Mouse (Mus musculus) ovary, postnatal 14 days (tissue): ENCODE data around the gene Stk11ip.

ENCODE experiments used
- DNase-seq: peaks from one replicate; pipeline ENCODE4 v3.0.0; 2022; ENCODE audit warnings: low spot score

The Stk11ip gene

GRCm38 (mm10) chr1:75541496-75541895 is 20.2 kb downstream of the Stk11ip start:
- no peak for DNase-seq

DNA sequence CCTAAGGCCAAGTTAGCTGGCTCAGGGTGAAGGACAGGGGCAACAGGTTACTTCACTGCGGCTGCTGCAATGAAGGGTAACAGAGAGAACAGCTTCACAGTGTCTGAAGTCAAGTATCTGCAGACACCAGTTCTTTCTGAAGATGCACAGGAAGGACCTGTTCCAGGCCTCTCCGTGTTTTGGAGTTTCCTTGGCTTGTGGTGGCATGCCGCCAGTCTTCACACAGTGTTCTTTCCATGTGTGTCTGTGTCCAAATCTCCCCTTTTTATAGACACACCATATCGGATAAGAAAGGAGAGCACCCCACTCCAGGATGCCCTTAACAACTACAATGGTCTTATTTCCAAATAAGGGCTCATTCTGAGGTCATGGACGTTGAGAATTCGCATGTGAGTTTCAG is 23.0 kb downstream of the Stk11ip start:
- DNase-seq, result no peak

DNA sequence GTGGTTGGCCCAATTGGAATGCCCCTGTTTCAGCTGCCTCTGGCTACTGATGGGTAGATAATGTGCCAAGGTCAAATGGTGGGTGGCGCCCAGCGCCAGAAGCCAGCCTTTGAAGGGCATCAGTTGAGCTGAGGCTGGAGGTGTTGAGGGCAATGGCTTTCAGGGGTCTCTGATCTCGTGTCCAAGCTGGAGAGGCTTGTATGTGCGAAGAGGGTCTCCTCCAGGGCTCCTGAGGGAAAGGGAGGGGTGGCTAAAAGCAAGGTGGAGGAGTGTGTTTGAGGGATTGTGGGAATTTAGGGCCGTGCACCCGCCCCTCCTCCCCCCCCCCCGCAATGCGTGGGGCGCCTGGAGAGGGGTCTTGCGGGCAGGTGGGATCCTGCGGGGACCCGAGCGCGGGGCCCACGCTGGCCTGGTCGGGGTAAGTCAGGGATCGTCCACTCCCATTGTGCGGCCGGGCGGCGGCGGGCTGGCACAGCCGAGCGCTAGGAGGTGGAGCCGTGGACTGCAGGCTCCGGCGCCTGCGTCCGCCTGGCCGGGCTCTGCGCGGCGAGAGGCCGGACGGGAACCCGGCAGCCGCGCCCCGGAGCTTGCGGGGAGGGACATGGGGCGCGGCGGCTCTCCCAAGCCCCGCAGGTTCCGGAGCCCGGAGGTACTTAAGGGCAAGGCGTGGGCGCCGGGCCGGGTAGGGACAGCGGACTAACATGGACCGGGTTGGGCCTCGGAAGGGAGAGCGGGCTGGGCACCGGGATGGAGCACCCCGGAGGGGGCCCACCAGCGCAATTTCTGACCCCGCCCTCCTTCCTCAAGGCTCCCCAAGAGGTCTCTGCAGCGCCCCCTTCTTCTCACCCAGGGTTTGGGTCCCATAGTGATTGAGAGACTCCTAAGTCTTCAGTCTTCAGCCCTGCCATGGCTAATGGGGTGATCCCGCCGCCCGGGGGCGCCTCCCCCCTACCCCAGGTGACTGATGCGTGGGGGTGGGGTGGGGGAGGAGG is 24.9 kb downstream of the Stk11ip start, which contains the start of gene Slc4a3:
Gene Slc4a3, plus strand, starts transcription at position 302 of the 992 bp plus-strand sequence.
- peak; percentile 56 for DNase-seq

DNA sequence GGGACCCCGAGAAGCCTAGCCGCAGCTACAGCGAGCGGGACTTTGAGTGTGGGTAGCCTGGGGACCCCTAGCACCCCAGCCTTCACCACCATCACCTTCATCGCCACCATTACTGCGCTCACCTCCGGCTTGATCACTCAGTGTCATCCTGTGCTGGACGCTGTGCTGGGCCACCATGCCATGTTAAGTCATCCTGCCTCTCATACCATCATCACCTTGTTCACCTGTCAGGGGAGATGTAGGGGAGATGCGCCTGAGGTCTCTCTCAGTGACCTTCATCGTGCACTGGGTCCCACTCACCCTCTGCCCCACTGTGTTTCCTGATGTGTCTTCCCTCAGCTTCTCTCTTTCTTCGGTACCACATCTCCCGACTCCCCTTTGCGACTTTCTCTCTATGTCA is 26.0 kb downstream of the Stk11ip start:
- no peak for DNase-seq

- no peak for DNase-seq
Observed at GRCm38 (mm10) chr1:75548083-75548482, 26.8 kb downstream of the Stk11ip start.

DNA sequence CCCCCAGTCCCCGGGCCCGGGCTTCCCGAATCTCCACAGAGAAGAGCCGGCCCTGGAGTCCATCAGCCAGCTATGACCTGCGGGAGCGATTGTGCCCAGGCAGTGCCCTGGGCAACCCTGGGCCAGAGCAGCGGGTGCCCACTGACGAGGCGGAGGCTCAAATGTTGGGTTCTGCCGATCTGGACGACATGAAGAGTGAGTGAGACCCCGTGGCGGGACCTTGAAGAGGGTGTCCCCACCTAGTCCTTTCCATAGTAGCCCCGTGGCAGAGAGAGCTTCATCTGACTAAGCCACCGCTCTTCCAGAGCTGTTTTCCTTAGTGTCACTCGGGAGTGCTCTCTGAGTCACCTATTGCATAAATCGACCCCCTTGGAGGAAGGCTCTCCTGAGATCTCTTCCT is 27.5 kb downstream of the Stk11ip start:
- DNase-seq, result no peak

GRCm38 (mm10) chr1:75549289-75550279 is 28.3 kb downstream of the Stk11ip start:
- DNase-seq, result no peak

DNA sequence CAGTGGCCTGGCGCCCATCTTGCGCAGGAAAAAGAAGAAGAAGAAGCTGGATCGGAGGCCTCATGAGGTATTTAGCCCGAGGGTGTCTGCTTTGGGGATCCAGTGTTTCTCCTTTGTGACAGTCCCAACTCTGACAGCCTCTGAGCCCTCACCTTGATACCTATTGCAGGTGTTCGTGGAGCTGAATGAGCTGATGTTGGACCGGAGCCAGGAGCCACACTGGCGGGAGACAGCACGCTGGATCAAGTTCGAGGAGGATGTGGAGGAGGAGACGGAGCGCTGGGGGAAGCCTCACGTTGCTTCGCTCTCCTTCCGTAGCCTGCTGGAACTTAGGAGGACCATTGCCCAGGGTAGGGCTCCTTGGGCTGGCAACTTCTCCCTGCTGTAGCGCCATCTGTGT is 29.3 kb downstream of the Stk11ip start:
- no peak for DNase-seq

- DNase-seq, result no peak
Observed at GRCm38 (mm10) chr1:75555680-75556079, 34.4 kb downstream of the Stk11ip start.

DNA sequence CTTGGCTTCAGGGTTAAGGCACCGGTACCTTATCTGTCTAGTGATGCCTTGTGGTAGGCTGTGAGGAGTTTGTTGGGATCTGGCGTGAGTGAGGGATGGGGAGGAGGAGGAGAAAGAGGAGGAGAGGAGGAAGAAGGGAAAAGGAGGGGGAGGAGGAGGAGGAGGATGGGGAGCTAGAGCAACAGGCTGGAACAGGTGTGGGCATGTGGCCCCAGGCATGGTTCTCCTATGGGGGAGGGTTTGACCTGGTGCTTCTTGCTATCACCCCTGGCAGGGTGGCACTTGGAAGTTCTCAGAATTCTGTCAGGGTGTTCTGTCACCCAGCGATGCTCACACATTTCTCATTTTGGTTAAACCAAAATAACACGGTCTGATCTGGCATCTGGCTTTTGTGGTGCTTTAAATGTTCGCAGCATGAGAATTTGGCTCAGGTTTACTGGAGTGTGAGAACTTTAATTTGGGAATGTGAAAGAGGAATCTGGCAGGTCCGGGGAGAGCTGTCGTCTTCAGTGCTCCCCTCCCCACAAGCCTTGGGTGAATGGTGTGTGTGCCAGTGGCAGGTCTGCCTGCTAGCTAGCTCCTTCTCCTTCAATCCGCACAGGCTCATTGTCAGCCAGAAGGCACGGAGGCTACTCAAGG is 34.9 kb downstream of the Stk11ip start:
- no peak for DNase-seq

DNA sequence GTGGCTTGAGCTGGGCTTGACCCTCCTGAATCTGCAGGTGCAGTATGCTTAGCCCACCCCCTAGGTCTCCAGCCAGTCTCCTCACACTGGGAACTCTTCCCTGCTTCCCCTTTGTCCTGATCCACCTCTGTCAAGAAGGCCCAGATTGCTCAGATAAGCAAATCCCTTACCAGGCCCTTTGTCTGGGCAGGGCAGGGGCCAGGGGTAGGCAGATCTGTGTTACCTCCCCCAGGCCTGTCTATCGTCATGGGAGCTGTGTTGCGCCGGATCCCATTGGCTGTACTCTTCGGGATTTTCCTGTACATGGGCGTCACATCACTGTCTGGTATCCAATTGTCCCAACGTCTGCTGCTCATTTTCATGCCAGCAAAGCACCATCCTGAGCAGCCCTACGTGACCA is 35.7 kb downstream of the Stk11ip start:
- no peak for DNase-seq

DNA sequence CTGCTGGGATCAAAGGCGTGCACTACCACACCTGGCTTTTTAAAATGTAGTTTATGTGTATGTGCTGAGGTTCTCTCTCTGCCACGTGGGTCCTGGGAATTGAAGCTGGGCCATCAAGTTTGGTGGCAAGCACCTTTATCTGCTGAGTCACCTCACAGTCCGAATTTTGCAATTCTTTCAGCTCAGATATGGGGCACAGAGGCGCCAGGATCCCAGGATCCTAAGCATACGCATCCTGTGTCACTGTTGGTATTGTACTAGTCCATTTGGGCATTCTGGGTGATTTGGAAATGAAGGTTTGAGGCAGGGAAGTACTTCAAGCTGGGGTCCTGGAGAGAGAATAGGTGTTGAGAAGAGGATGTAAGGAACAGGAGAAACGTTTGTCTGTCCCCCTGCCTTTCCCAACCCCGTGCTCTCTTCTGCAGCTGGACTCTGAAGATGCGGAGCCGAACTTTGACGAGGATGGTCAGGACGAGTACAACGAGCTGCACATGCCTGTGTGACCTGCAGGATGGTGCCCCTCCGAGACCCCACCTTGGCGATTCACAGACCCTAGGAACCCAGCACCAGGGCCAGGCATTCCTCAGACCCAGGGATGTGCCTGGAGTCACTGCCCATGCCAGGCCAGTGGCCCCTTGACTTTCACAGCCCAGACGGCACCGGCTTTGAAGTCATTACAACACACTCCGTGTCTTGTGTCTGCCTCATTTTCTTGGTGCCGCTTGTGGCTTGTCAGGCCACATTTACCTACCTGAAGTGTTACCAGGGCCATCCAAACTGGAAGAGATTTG is 37.3 kb downstream of the Stk11ip start:
- no peak for DNase-seq

DNA sequence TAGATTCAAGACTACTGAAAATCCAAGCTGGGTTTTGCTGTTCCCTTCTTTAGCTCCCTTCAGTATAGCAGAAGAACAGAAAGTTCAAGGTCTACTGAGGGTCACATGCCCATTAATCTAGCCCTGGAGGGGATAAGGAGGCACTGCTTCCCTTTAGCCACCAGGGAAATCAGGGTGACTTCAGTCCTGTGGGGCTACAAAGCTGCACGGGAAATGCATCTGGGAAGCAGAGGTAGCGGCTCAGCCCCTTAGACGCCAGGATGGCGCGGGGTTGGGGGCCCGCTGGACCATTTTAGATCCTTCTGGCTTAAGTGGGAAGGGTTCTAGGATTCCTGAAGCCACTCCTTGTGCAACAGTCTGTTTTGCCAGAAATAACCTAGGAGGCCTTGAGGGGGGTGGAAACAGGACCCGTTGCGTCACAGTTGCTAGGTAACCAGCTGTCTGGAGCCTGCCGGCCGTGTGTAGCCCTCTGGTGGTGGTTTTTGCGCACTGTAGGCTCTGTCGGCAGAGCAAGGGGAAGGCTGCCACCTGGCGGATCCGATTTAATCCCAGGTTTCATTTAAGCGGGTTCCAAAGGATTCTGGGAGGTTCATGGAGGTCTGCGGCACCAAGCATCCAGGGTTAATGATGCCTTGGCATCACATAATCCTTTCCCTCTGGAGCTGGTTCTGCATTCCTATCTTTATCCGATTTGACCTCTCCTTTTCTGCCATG is 38.0 kb downstream of the Stk11ip start:
- DNase-seq, result peak; percentile 93

GRCm38 (mm10) chr1:75560206-75560913 is 39.0 kb downstream of the Stk11ip start:
- DNase-seq, result no peak

DNA sequence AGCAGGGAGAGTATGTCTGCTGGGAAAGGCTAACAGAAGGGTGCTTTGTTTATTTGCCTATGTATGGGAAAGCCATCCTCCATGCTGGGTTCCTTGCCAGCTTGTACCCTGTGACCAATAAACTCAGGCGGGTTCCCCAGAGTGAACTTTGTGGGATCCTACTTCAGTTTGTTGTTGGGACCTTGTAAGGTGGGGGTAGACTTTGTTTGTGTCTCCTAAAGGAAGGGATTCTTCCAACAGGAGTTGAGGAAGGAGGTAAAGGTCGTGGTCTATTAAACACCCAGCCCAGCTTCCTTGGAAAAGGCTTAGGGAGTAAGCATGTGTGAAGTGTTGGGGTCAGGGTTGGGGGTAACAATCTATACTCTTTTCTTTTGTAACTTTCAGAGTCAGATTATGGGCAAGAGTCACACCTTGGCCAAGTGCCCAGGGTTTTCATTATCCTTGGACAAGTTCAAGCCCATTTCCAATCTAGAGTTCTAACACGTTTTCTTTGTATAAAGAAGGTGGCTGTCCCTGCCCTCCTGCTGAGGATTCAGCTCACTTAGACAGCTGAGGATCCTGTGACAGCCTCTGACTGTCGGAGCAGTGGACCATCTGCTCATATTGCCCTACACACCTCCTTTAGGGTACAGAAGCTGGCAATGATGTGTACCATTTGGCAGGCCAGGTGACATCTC is 40.0 kb downstream of the Stk11ip start:
- no peak for DNase-seq

- DNase-seq, result no peak
Observed at GRCm38 (mm10) chr1:75561898-75562238, 40.5 kb downstream of the Stk11ip start.

GRCm38 (mm10) chr1:75564102-75564501 is 42.8 kb downstream of the Stk11ip start:
- no peak for DNase-seq

DNA sequence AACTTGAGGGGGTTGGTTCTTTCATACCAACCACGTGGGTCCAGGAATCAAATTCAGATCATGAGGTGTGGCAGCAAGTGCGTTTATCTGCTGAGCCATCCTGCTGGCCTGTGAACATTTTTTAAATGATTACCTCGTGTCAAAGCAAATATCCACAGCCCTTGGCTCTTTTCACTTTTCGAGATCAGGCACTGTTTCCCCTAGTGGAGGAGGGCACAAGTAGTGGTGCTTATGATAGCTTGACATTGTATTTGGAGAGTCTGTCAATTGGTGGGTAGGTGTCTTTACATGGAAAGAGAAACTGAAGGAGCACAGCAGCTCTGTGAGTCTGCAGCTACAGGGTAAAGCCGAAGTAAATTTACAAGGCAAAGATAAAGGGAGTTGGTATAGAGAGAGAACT is 43.6 kb downstream of the Stk11ip start:
- no peak for DNase-seq

- DNase-seq, result no peak
Observed at GRCm38 (mm10) chr1:75565616-75566015, 44.3 kb downstream of the Stk11ip start.
